Mouse (Mus musculus): ENCODE results near the gene Cd59a. TPM values are rescaled to one million over a fixed set of nuclear protein-coding genes. Genes with fewer than 3 reads are reported as not detected.
"Not testable (repeated sequence)": the region's sequence is repeated elsewhere in the genome, so short reads cannot be mapped to it uniquely, and the experiment has no call there.

Cd59a gene
- polyA plus RNA-seq (2015; fragmentation: Nextera tagmentation; extraction: Ambion mirVana): 23.6 and 27.4 TPM in 2 replicates

GRCm38 (mm10) chr2:104095741-104096213 lies at the start of gene Cd59a:
Gene Cd59a (plus strand): TSS chr2:104095801.
- H3K27ac ChIP-seq (replicated peaks): peak within 1 kb of the TSS; percentile 55
- H3K4me2 ChIP-seq (replicated peaks): peak within 1 kb of the TSS; percentile 63
- no peaks in the 10 kb centered on the region for H3K36me3 ChIP-seq
- peak within 1 kb of the TSS; percentile 49 for H3K4me3 ChIP-seq (replicated peaks)
- no peaks in the 10 kb centered on the region for H3K9me3 ChIP-seq (replicated peaks)
- H3K4me1 ChIP-seq: peaks cover 11% of the 10 kb centered on the region
- H3K9ac ChIP-seq: peak within 1 kb of the TSS; percentile 47
- no peaks in the 10 kb centered on the region for H3K27me3 ChIP-seq
- peak; percentile 90 for ATAC-seq (ENCODE audit: insufficient number of reproducible peaks, low FRiP score, low TSS enrichment, low read depth)
- WGBS: 5% methylated on average over 15 of the region's 15 CpGs

- Histone ChIP-seq H3K4me2 (replicated peaks) (no peak overlapping the region), H3K27me3 (no peaks in the 10 kb centered on the region), H3K27ac (replicated peaks) (no peak overlapping the region), H3K36me3 (peaks cover 32% of the 10 kb centered on the region), H3K4me1 (no peaks in the 10 kb centered on the region), H3K4me3 (replicated peaks) (no peak overlapping the region), H3K9ac (no peak overlapping the region), H3K9me3 (replicated peaks) (no peaks in the 10 kb centered on the region)
- 87% methylated on average over 1 of the region's 1 CpGs for WGBS
- ATAC-seq (ENCODE audit: insufficient number of reproducible peaks, low FRiP score, low TSS enrichment, low read depth): no peak
Measured at GRCm38 (mm10) chr2:104058381-104058780, 37.2 kb upstream of the Cd59a start.

- WGBS: 86% methylated on average over 4 of the region's 4 CpGs
- no peaks in the 10 kb centered on the region for H3K4me1 ChIP-seq
Measured at GRCm38 (mm10) chr2:104058954-104059353, 36.6 kb upstream of the Cd59a start.

GRCm38 (mm10) chr2:104059786-104060185 lies 35.8 kb upstream of the Cd59a start:
- Histone ChIP-seq H3K4me3 (replicated peaks) (no peak overlapping the region), H3K9me3 (replicated peaks) (no peaks in the 10 kb centered on the region), H3K4me1 (no peaks in the 10 kb centered on the region), H3K27me3 (no peaks in the 10 kb centered on the region), H3K36me3 (peaks cover 20% of the 10 kb centered on the region), H3K4me2 (replicated peaks) (no peak overlapping the region), H3K27ac (replicated peaks) (no peak overlapping the region), H3K9ac (no peak overlapping the region)
- WGBS: 73% methylated on average over 10 of the region's 10 CpGs
- no peak for ATAC-seq (ENCODE audit: insufficient number of reproducible peaks, low FRiP score, low TSS enrichment, low read depth)

More at GRCm38 (mm10) chr2:104058954-104059353, 36.6 kb upstream of the Cd59a start:
- no peak overlapping the region for H3K4me2 ChIP-seq (replicated peaks)
- no peak overlapping the region for H3K27ac ChIP-seq (replicated peaks)
- peaks cover 28% of the 10 kb centered on the region for H3K36me3 ChIP-seq
- no peak for ATAC-seq (ENCODE audit: insufficient number of reproducible peaks, low FRiP score, low TSS enrichment, low read depth)
- H3K9me3 ChIP-seq (replicated peaks): no peaks in the 10 kb centered on the region
- H3K27me3 ChIP-seq: no peaks in the 10 kb centered on the region
- H3K9ac ChIP-seq: no peak overlapping the region
- no peak overlapping the region for H3K4me3 ChIP-seq (replicated peaks)

GRCm38 (mm10) chr2:104060996-104061395 lies 34.6 kb upstream of the Cd59a start:
- Histone ChIP-seq H3K4me2 (replicated peaks) (no peak overlapping the region), H3K4me1 (no peaks in the 10 kb centered on the region), H3K4me3 (replicated peaks) (no peak overlapping the region), H3K9ac (no peak overlapping the region), H3K27ac (replicated peaks) (no peak overlapping the region), H3K9me3 (replicated peaks) (no peaks in the 10 kb centered on the region), H3K36me3 (peaks cover 12% of the 10 kb centered on the region), H3K27me3 (no peaks in the 10 kb centered on the region)
- WGBS: 92% methylated on average over 6 of the region's 6 CpGs
- ATAC-seq (ENCODE audit: insufficient number of reproducible peaks, low FRiP score, low TSS enrichment, low read depth): no peak

- peaks cover 12% of the 10 kb centered on the region for H3K36me3 ChIP-seq
- H3K9ac ChIP-seq: no peak overlapping the region
- H3K9me3 ChIP-seq (replicated peaks): no peaks in the 10 kb centered on the region
- no peak overlapping the region for H3K4me3 ChIP-seq (replicated peaks)
- no peaks in the 10 kb centered on the region for H3K27me3 ChIP-seq
- no peak for ATAC-seq (ENCODE audit: insufficient number of reproducible peaks, low FRiP score, low TSS enrichment, low read depth)
- H3K27ac ChIP-seq (replicated peaks): no peak overlapping the region
- H3K4me1 ChIP-seq: no peaks in the 10 kb centered on the region
- no peak overlapping the region for H3K4me2 ChIP-seq (replicated peaks)
Measured at GRCm38 (mm10) chr2:104062665-104063064, 32.9 kb upstream of the Cd59a start.

- H3K4me3 ChIP-seq (replicated peaks): no peak overlapping the region
- H3K27ac ChIP-seq (replicated peaks): no peak overlapping the region
- peaks cover 6% of the 10 kb centered on the region for H3K36me3 ChIP-seq
- H3K9me3 ChIP-seq (replicated peaks): no peaks in the 10 kb centered on the region
- no peak overlapping the region for H3K4me2 ChIP-seq (replicated peaks)
- no peaks in the 10 kb centered on the region for H3K27me3 ChIP-seq
- no peaks in the 10 kb centered on the region for H3K4me1 ChIP-seq
- no peak for ATAC-seq (ENCODE audit: insufficient number of reproducible peaks, low FRiP score, low TSS enrichment, low read depth)
- WGBS: 79% methylated on average over 2 of the region's 2 CpGs
- no peak overlapping the region for H3K9ac ChIP-seq
Measured at GRCm38 (mm10) chr2:104064152-104064551, 31.4 kb upstream of the Cd59a start.

- not testable (repeated sequence) for H3K27me3 ChIP-seq; H3K27ac ChIP-seq (replicated peaks); H3K4me2 ChIP-seq (replicated peaks); H3K4me3 ChIP-seq (replicated peaks); ATAC-seq (ENCODE audit: insufficient number of reproducible peaks, low FRiP score, low TSS enrichment, low read depth); H3K36me3 ChIP-seq; H3K9ac ChIP-seq; H3K4me1 ChIP-seq; H3K9me3 ChIP-seq (replicated peaks)
- WGBS: 86% methylated on average over 6 of the region's 6 CpGs
Measured at GRCm38 (mm10) chr2:104065526-104065925, 30.1 kb upstream of the Cd59a start, which contains the start of gene Gm10912. Gene Gm10912 (plus strand): TSS chr2:104065826.

- 83% methylated on average over 7 of the region's 7 CpGs for WGBS
- H3K27me3 ChIP-seq; H3K9ac ChIP-seq; H3K9me3 ChIP-seq (replicated peaks); H3K36me3 ChIP-seq; H3K4me1 ChIP-seq; H3K4me2 ChIP-seq (replicated peaks); H3K27ac ChIP-seq (replicated peaks); H3K4me3 ChIP-seq (replicated peaks); ATAC-seq (ENCODE audit: insufficient number of reproducible peaks, low FRiP score, low TSS enrichment, low read depth): not testable (repeated sequence)
Measured at GRCm38 (mm10) chr2:104068450-104068849, 27.2 kb upstream of the Cd59a start, which contains the start of gene Gm10799. Gene Gm10799 (minus strand): TSS chr2:104068550.

- 0 out of 2 replicates have a peak within 1 kb of the TSS, but pooled peaks have one; percentile 8 for H3K27ac ChIP-seq (replicated peaks)
- H3K4me1 ChIP-seq: no peaks in the 10 kb centered on the region
- peak within 1 kb of the TSS; percentile 42 for H3K4me3 ChIP-seq (replicated peaks)
- no peaks in the 10 kb centered on the region for H3K9me3 ChIP-seq (replicated peaks)
- peak; percentile 87 for ATAC-seq (ENCODE audit: insufficient number of reproducible peaks, low FRiP score, low TSS enrichment, low read depth)
- peak within 1 kb of the TSS; percentile 48 for H3K4me2 ChIP-seq (replicated peaks)
- no peak within 1 kb of the TSS for H3K9ac ChIP-seq
- H3K36me3 ChIP-seq: no peaks in the 10 kb centered on the region
- H3K27me3 ChIP-seq: no peaks in the 10 kb centered on the region
- WGBS: 13% methylated on average over 13 of the region's 13 CpGs
Measured at GRCm38 (mm10) chr2:104069704-104070185, 25.9 kb upstream of the Cd59a start, which contains the start of gene Cd59b. Gene Cd59b (plus strand): TSS chr2:104069849.

GRCm38 (mm10) chr2:104078285-104078684 lies 17.3 kb upstream of the Cd59a start:
- WGBS: 74% methylated on average over 5 of the region's 5 CpGs
- not testable (repeated sequence) for H3K9me3 ChIP-seq (replicated peaks); H3K36me3 ChIP-seq; ATAC-seq (ENCODE audit: insufficient number of reproducible peaks, low FRiP score, low TSS enrichment, low read depth); H3K4me2 ChIP-seq (replicated peaks); H3K4me1 ChIP-seq; H3K27ac ChIP-seq (replicated peaks); H3K4me3 ChIP-seq (replicated peaks); H3K27me3 ChIP-seq; H3K9ac ChIP-seq

GRCm38 (mm10) chr2:104081436-104082050 lies 14.1 kb upstream of the Cd59a start:
- ATAC-seq (ENCODE audit: insufficient number of reproducible peaks, low FRiP score, low TSS enrichment, low read depth); H3K4me2 ChIP-seq (replicated peaks); H3K4me1 ChIP-seq; H3K27me3 ChIP-seq; H3K36me3 ChIP-seq; H3K27ac ChIP-seq (replicated peaks); H3K4me3 ChIP-seq (replicated peaks); H3K9ac ChIP-seq; H3K9me3 ChIP-seq (replicated peaks): not testable (repeated sequence)
- no CpG with 5 or more reads among the region's 1 CpGs for WGBS

All from embryonic facial prominence, embryonic 15.5 days (tissue).